Mouse (Mus musculus) right cerebral cortex, postnatal 14 days (tissue): ENCODE data around the gene Pik3r5.

Source experiments
- DNase-seq: peaks from one replicate; pipeline ENCODE4 v3.0.0; 2022

Gene Pik3r5

DNA sequence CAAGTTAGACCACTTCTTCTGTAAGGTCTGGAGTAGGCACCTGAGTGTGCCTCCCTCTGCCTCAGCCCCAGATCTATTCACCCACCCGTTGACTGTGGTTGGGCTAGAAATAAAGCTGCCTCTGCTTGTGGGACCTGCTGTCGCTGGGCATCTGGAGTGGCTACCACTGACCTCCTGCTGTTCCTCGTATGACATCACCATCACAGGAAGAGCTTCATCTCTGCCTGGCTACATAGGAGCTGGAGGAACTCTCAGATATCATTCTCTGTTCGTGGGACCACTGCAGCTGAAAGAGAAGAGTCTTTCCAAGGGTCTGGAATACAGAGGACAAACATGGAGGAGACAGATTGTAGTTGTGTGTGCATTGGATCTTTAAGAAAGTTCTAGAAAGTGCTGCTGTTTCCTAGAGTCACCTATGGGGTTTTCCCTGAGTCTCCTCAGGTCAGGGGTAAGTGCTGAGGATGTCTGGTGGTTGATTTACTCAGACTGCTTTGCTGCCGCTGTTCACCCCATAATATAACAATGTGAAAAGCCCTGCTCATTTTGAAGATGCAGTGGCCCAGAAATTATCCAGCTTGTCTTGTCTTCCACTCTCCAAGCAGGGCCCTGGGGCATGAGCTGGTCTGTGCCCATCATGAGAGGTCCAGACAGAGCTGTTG lies 20.0 kb downstream of the Pik3r5 start:
- DNase-seq, result no peak

DNA sequence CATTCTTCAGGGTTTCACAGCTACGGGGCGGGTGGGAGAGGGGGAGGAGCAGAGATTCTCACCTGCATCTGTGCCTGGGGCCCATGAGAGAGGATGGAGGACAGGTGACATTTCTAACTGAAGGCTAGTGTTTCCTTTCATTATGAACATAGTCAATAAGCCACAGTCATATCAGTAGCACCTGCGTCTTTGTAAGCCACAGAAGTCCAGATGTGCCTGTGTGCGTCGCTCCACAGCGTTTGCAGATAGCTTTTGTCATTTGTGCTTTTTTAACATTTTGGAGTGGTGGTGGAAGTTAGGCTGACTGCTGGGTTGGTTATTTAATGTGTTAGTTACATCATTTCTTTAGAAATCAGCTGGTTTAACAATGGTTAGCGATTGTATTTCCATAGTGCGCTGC lies 20.8 kb downstream of the Pik3r5 start:
- DNase-seq, result no peak

DNA sequence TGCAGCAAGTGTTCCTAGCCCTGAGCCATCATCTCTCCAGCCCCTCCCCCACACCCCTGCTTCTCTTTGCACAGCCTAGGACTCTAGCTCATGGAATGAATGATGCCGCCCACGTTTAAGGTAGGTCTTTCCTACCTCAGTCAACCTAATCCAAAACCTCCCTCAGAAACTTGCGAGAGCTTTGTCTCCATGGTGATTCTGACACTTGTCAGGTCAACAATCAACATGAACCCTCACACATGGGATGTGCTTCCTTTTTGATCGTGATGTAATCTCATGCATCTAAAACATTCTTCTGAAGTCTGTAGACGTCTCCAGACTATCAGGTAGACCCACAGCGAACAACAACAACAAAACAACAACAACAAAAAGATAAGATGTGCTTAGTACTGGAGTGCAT lies 21.4 kb downstream of the Pik3r5 start:
- DNase-seq, result no peak

DNA sequence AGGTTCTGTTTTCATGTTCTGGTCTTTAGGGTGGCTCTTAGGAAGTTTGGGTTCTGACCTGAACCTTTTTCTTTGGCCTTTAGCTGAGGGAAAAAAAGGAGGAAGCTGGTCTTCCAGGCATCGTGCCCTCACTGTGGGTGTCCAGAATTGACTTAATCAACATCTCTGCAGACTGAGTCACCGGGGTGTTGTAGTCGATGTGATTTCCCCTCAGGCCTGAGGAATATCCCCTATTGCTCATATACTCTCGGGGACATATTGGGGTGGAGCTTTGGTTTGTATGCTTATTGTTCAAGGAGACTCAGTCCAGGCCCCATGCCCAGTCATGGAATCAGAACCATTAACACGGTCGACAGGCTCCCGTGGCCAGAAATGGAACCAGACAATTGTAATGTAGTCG lies 26.2 kb downstream of the Pik3r5 start:
- no peak for DNase-seq

DNA sequence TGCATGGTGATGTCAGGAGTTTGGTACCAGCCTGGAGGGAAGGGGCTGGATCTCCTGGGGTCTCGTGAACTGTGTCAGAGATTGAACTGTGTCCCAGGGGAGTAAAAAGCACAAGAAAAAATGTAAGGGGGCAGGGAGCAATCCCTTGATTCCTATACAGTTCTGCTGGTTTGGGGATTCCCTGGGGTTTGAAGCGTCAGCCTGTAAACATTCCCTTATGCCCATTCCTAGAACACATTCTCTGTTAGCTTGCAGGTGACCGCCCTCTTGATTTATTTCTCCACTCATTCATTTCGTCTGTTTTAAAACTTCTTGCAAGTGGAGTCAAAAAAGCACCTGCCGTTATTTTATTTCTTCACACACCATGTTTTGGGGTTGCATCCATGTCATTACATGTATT lies 27.1 kb downstream of the Pik3r5 start:
- DNase-seq, result no peak

DNA sequence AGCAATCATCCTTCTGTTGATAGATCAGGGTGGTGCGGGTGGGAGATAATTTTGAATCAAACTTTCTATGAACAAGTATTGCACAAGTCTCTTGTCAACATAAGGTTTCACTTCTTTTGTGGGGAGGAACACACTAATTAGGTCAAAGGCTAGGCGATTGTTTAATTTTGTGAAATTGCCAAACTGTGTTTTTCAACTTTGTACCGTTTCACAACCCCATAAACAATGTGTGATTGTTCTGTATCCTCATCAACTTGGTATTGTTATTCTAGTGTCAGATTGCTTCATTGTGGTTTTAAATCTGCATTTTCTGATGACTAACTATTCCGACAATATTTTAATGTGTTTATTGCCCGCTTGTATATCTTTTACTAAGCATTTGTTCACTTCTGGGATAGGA lies 27.6 kb downstream of the Pik3r5 start:
- no peak for DNase-seq

DNA sequence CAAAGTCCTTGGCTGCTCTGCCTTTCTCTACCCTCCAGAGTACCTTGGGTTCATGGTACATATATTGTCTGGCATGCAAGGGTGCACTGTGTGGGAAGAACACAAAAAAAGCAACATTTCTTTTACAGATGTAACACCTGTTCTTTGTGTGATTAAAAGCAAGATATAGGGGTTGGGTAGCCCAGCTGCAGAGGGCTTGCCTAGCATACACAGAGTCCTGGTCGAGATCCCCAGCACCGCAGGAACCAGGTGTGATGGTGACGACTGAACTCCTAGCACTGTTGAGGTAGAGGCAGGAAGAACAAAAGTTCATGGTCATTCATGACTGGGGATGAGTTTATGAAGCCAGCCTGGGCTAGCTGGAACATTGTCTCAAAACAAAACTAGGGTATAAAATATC lies 30.8 kb downstream of the Pik3r5 start:
- no peak for DNase-seq

DNA sequence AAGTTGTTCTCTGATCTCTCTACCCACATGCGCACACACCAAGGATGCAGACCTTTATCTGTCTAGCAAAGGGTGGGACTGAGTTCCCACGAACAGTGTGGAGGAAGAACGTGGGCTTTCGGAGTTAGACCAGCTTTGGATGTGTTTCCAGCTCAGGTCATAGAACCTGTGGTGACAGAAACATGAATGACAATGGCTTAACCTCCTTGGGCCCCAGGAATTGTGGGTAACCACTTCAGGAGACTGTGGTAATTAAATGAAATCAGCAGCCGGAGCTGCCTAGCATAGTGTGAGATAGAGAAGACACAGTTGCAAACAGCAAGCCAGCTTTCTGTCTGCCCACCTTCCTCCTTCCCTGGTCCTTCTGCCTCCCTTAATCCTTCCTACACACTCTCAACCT lies 32.3 kb downstream of the Pik3r5 start:
- DNase-seq, result no peak

DNA sequence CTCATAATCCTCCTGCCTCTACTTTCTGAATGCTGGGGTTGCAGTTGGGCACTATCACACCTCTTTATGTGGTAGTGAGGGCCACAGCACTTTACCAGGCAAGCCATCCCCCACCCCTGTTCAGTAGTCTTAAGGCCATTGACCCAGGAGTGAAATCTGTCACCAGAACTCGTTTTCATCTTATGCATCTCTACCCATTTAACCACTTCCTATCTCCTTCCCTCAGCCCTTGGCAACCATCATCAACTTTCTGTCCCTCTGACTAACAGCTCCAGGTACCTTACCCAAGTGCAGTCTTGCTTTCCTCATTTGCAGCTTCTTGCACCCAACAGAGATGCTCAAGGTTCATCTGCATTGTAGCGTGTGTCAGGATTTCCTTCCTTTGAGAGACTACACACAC lies 33.2 kb downstream of the Pik3r5 start:
- no peak for DNase-seq

DNA sequence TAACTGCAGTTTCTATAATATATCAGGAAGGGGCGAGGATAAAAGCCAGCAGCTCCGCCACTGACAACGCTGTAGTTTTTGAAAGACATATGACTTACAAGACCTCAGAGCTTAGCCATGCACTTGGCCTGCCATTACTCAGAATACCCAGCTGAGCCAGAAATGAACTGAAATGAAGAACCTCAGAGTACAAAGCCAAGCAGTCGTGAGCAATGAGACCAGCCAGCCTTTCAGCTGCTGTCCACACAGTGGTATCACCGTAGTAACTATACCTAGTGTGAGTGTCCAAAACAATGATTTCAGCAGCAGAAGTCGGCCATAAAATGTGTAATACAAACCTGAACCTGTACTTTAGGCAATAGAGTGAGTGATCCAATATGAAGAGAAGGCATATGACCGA lies 35.5 kb downstream of the Pik3r5 start:
- no peak for DNase-seq

DNA sequence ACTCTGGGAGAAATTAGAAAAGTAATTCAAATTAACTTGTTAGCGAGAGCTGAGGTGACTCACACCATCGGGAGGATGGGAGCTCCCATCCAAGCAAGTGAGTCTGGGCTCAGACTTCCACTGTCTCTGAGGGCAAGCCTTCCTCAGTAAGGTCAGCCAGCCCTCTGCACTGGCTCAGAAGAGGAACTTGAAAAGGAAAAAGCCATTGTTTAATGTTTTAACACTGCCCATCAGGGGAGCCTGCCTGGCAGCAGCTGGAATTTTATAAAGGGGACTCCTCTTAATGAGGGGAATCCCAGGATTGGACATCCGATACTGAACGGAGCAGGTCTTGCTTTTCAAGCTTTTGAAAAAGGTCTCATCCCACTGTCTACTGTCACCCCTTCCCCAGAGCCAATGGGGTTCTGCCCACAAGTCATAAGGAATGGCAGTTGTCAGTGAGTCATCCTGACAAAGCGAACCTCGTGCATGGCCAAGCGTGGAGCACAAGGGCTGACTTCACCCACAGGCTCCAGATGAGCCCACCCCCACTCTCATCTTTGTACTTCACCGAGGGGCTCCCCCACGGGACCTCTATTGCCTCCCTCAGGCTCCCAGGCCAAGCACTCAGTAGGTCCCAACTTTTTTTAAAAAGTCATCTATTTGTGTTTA lies 36.2 kb downstream of the Pik3r5 start:
- no peak for DNase-seq

DNA sequence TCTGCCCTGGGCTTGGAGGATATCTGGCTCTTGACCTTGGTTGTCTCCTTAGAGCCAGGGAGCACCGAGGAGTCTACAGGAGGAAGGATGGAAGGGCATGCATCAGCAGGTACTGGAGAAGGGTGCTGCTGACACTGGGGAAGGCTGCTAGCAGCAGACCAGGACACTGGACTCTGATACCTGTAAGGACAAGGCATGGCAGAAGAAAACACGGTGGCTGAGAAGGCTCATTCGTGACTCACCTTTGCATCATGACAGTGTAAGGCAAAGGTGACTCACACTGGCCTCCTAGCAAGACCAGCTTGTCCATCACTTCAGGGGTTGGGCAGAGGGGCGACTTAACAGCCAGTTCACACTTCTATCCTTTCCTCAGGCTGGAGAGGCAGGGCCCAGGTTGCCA lies 37.0 kb downstream of the Pik3r5 start:
- no peak for DNase-seq

DNA sequence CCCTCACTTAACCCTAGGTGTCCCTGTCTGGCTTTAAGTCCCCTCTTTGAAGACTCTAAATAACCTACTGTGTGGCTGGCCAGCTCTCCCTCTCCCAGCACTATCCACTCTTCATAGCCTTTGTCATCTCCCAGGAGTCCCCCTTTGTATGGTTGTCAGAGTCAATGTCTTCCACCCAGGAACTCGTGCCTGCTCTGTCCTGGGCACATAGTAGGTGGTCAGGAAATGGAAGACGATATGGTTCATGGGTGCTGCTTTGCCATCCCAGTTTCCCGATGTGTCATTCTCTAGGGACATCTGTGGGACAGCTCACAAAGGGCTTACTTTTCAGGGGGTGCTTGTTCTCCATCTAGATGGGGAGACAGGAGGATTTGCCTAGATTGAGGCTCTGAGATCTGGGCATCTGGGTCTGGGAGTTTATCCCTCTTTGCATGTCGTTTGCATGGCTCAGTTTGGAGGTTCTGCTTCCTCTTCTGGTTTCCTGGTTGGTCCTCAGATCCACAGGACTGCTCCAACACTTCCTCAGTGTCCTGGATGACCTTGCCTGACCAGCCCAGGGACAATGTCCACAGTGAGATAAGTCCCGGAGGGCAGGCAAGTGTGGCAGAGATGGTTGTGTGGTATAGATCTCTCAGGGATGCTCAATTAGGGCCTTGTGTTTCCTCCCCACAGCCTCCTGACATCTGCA lies 40.4 kb downstream of the Pik3r5 start:
- DNase-seq, result no peak

DNA sequence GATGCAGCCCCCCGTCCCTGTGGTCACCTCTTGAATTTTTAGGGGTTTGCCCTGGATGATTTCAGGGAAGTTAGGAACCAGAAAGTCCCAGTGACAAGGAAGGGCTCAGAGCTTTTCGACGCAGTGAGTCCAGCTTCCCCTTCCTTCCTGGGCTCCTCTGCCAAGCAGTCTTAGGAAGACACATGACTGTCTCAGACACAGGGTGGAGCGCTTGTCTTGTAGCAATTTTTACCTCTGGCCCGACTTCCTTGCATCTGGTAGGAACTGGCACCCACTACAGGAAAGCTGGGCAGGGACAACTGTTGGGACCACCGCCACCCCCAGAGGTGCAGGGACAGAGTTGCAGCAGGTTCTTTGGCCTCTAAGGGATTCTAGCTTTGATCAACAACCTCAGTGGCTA lies 42.7 kb downstream of the Pik3r5 start:
- no peak for DNase-seq

DNA sequence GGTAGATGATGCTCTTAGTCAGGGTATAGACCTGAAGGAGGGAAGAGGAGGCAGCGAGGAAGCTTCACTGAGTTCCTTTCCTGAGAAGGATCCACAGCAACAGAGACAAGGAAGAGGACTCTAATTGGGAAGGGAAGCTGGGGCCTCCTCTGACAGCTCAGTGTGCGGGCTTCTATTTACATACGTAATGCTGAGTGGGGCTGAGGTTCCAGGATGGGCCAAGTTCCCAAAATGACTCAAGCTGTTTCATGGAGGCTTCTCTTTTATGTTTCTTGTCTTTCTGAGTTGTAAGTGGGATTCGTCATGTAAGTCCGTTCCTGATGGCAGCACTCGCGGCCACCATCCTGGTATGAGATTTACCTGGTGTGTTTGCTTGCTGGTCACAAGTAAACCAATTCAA lies 43.8 kb downstream of the Pik3r5 start:
- no peak for DNase-seq

DNA sequence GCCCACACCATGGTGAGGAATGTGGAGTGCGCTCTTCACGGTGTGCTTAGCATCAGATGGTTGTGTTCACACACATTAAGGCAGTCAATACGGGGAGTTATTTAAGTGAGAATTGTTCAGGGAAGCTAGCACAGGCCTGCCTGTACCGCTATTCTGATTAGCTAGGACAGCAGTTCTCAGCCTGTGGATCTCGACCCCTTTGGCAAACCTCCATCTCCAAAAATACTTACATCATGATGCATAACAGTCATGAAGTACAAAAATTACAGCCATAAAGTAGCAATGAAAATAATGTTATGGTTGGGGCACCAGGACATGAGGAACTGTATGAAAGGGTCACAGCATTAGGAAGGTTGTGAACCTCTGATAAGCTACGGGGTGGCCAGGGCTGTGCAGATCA lies 45.7 kb downstream of the Pik3r5 start:
- DNase-seq, result no peak

DNA sequence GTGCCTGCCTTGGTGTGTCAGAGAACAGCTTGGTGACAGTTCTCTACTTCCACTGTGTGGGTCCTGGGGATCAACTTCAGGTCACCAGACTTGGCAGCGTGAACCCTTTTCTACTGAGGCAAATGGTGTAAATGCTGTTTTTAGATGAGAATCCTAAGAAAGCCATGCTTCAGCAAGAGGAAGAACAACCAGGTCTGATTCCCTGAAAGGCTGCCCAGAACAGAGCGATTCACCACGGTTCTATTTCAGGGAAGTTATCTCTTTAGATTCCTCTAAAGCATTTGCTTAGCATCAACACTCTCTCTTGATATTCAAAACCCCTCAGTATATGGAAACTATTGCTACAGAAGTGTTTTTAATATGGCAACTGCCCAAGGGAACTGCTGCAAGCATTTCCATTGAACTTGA lies 46.7 kb downstream of the Pik3r5 start:
- DNase-seq, result no peak

DNA sequence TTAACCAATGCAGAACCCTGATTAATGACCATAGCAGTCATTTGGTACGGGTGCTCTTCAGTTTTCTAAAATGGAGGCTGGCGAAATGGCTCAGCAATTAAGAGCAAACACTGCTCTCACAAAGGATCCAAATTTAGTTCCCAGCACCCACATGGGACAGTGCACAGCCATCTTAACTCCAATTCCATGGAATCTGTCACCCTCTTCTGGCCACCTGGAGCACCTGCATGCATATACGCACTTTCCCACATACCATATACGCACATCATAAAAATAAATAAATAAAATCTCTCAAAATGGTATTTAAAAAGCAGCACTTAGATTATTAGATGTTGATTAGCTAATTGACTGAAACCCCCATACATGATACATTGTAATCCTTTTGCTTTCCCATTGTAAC lies 48.7 kb downstream of the Pik3r5 start:
- DNase-seq, result no peak

DNA sequence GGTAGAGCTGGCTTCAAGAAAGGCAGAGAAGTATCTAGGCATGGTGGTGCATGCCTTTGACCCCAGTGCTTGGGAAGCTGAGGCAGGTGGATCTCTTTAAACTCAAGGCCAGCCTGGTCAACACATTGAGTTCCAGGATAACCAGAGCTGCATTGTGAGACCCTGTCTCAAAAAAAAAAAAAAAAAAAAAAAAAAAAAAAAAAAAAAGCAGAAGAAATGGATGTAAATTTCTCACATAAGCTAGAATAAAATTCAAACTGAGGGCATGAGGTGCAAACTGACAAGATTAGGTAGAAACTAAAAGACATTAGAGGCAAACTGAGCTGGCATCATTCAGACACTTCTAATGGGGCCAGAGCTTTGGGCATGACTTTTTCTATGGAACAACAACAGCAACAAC lies 50.1 kb downstream of the Pik3r5 start:
- no peak for DNase-seq

DNA sequence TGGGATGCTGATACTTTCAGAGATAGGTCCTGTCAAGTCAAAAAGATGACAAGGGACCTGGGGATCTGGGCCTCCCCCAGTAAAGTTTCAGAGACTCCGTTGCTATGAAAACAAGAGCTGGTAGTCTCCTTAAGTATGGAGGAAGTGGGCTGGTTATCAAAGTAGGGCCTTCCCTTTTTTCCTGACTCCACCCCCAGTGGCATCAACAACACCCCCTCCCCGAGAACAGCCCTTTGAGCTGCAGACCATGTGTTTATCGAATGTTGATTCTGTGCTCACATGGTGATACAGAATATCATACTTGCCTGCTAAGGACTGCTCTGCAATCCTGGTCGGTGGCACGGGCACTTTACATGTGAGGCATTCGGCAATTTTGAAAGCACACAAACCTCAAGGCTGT lies 51.3 kb downstream of the Pik3r5 start:
- no peak for DNase-seq

DNA sequence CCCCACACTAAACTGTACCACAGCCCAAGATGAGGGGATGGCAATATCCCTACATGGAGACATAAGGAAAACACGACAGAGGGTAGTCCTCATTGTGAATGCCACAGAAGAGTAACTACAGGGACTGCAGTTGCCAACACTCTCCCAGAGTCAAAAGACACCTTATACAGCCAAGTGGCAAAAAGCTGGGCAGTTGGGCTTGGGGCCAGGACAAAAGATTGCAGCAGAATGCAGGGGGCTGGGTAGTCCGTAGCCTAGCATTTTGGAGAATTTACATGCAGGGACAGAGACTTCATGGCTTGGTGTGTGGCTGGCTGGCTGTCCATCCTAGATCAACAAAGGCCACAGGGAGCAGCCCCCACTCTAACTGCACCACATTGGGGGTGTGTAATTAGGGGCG lies 52.5 kb downstream of the Pik3r5 start:
- no peak for DNase-seq

DNA sequence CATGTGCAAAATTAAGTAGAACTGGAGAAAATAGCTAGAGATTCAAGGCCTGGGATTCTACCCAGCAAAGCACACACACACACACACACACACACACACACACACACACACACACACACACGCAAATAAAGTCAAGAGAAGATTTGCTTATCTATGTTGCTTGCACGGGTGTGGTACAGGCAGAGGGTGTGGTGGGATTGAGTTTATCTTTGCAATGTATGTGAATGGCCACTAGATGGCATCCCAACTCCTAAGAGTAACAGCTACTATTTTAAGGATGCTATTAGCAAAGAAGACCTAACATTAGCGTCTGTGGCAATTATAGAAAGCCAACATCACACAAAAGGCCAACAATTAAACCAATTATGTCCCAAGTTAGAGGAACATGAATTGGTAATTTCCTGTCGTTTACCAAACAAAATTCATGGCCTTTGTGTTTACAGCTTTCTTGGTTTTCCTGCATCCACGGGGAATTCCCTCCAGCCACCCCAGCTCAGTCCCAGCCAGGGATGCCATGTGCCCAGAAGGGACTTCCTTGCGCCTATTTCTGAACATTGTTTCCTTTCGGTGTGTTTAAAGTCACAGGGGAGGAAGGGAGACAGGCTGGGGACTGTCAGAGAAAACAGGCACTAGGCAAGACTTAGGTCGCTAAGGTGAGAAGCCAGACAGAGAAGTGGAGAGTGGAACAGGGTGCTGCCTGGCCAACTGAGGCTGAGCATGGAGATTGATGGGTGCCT lies 53.5 kb downstream of the Pik3r5 start:
- no peak for DNase-seq

DNA sequence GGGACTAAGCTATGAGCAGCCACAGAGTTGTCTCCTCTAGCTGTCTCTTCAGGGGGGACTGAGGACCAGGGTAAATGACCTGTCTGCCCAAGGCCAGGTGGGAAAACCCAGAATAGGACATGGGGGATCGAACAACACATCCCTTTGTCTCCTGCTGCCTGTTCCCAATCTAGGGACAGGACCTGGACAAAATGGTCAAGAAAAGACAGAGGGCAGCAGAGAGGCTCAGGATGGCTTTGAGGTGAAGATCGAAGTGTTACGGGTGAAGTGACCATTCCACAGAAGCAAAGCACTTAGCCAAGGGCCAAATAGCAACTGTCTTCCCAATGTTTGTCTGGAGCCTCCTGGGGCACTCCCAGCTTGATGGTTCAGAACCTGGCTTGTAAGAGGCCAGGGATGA lies 54.2 kb downstream of the Pik3r5 start:
- DNase-seq, result no peak

DNA sequence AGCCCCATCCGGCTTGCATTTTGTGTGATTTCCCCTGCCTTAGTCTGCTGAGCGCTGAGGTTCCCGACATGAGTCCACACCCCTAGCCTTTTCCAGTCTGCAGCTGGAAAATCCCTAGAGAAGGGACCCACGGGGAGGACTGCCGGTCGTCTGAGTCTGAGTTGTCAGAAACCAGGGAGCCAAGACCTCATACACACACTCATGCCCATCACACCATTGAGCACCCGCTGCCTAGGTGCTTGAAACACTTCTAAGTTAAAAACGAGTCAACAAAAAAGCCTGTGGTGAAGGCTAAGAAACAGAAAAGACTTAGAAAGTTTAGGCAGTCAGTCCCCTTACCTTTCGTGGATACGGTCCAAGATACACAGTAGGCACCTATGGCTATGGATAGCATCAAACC lies 55.8 kb downstream of the Pik3r5 start:
- no peak for DNase-seq
